Mouse (Mus musculus) stomach, postnatal 0 days (tissue): Measurements from ENCODE around the gene Fgd4.
"Not testable (repeated sequence)": the region's sequence is repeated elsewhere in the genome, so short reads cannot be mapped to it uniquely, and the experiment has no call there.

Source experiments
- CTCF ChIP-seq: IDR thresholded peaks from 2 replicates; pipeline ENCODE4 v1.5.1; 2016; ENCODE audit warnings: antibody characterized with exemption, low read depth, mild to moderate bottlenecking, moderate library complexity
- EP300 ChIP-seq: optimal IDR thresholded peaks from 2 replicates; pipeline ENCODE3; 2016; ENCODE audit warnings: antibody characterized with exemption

DNA sequence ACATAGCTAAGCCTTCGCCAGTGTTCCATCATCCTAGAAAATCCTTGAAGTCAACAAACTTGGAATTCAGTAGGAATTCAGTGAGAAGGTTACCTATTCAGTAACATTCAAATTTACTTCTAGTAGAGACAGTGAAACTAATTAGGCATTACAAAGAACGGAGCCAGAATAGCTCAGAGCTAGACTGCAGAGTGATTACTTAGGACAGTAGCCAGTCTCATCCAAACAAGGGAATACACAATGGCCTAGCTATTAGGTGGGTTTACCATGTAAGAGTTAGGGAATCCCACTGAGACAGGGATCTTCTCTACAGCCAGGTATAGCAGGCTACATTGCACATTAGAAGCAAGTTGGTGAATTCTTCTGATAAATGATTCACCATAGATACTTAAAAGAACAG is 77.5 kb downstream of the Fgd4 start:
- not testable (repeated sequence) for TF ChIP-seq CTCF, EP300
